In genomic region chr8:117862318-117862717, GRCm38 (mm10) we compare ENCODE assay signal across 19 mouse cellular contexts.
DNase-seq lines count a peak whose midpoint lies in the region; ATAC-seq and TF ChIP-seq lines count a peak whose summit lies in the region.
"Had no signal": no experiment of that assay in that cellular context is flagged by ENCODE, and none has a peak within 500 bp of the region (broad histone marks: within the 10 kb centered on the region; RNA-seq: fewer than 3 reads in every experiment).

No protein-coding gene starts in this region.

- no peak overlapping the region for H3K9ac ChIP-seq in CH12.LX (ENCODE audit: insufficient read depth, low read depth)
- H3K9ac ChIP-seq in hindbrain, embryonic 14.5 days, result no peak overlapping the region
- H3K9ac ChIP-seq: embryonic facial prominence, embryonic 15.5 days; neural tube, embryonic 12.5 days had no signal

- H3K27me3 ChIP-seq in CH12.LX (replicated peaks), result no peaks in the 10 kb centered on the region
- no peaks in the 10 kb centered on the region for H3K27me3 ChIP-seq in hindbrain, embryonic 14.5 days (ENCODE audit: control insufficient read depth, insufficient read depth, low read length)
- H3K27me3 ChIP-seq: neural tube, embryonic 12.5 days had no signal

- H3K79me2 ChIP-seq in CH12.LX (replicated peaks; ENCODE audit: control insufficient read depth, extremely low read depth, insufficient read depth, poor library complexity, severe bottlenecking), result no peaks in the 10 kb centered on the region

- ATAC-seq in hindbrain, embryonic 14.5 days (ENCODE audit: low FRiP score), result no peak
- ATAC-seq in erythroblast, adult 5-6 weeks (replicated peaks; ENCODE audit: low FRiP score, poor library complexity, severe bottlenecking), result no peak
- ATAC-seq: intestine, embryonic 16.5 days had no signal

- no peak for TF ChIP-seq EP300 in CH12.LX (IDR thresholded peaks at IDR 0.05; ENCODE audit: low read length)

- H3K4me2 ChIP-seq in CH12.LX (ENCODE audit: insufficient read depth, low read depth, poor library complexity, severe bottlenecking), result no peak overlapping the region
- H3K4me2 ChIP-seq in hindbrain, embryonic 14.5 days (replicated peaks), result no peak overlapping the region
- H3K4me2 ChIP-seq: embryonic facial prominence, embryonic 15.5 days; neural tube, embryonic 12.5 days had no signal

- H3K4me3 ChIP-seq in layer of hippocampus, adult 2 months, result no peak overlapping the region
- H3K4me3 ChIP-seq in CH12.LX (replicated peaks in 1 of 3; ENCODE audit: low read depth in 2 of 3, low read length in 2 of 3, poor library complexity in 1 of 3), result no peak overlapping the region
- no peak overlapping the region for H3K4me3 ChIP-seq in hindbrain, embryonic 14.5 days (replicated peaks; ENCODE audit: low read length)
- H3K4me3 ChIP-seq: embryonic facial prominence, embryonic 15.5 days; megakaryocyte, embryonic 14.5 days; neural tube, embryonic 12.5 days had no signal

- peak; percentile 18 to 29 for DNase-seq in cerebellum, postnatal 14 days
- no peak for DNase-seq in cerebellum, adult 9-10 months
- no peak for DNase-seq in layer of hippocampus, adult 2 months (ENCODE audit: low spot score in 2 of 2)
- no peak for DNase-seq in layer of hippocampus, adult 9-11 months
- peak; percentile 26 for DNase-seq in CH12.LX (ENCODE audit: extremely low read depth)
- peak; percentile 26 for DNase-seq in retina, embryonic 14.5 days (ENCODE audit: low spot score)
- DNase-seq in hindbrain, embryonic 14.5 days (ENCODE audit: low spot score), result no peak
- DNase-seq: adrenal gland, postnatal 25 days; cerebellum, adult 2 months; embryo, embryonic 11 days; heart, adult 11 months; kidney, postnatal 10 days; right cerebral cortex, postnatal 25 days; thymus, postnatal 25 days had no signal

- no peaks in the 10 kb centered on the region for H3K9me3 ChIP-seq in CH12.LX (replicated peaks; ENCODE audit: low read length)
- no peaks in the 10 kb centered on the region for H3K9me3 ChIP-seq in hindbrain, embryonic 14.5 days (ENCODE audit: control insufficient read depth, low read length)
- H3K9me3 ChIP-seq: embryonic facial prominence, embryonic 15.5 days; megakaryocyte, embryonic 14.5 days; neural tube, embryonic 12.5 days had no signal

- dilution Hi-C loops in CH12.LX (cut with MboI; ENCODE audit: extremely low pct_ligation_motif_present, extremely low pct_unique_long_range_greater_than_20kb, low sequenced_read_pairs), result no loop called here

- no peak for TF ChIP-seq POLR2A in CH12.LX (IDR thresholded peaks at IDR 0.05; ENCODE audit: low read depth, low read length)

- in situ Hi-C loops in CH12.LX (cut with MboI; ENCODE audit: low pct_ligation_motif_present, low pct_unique_long_range_greater_than_20kb, low sequenced_read_pairs), result loop anchor here (5.0 to 25.0 kb wide), 2 partner anchors 90 to 225 kb away; no protein-coding TSS in a partner anchor

- H3K4me1 ChIP-seq in CH12.LX (ENCODE audit: control insufficient read depth in 1 of 2, insufficient read depth in 2 of 2), result peaks cover 7 to 24% of the 10 kb centered on the region in 2 experiments
- peaks cover 11% of the 10 kb centered on the region; the same call in 1 of the 2 replicates for H3K4me1 ChIP-seq in hindbrain, embryonic 14.5 days (replicated peaks; ENCODE audit: control insufficient read depth, insufficient read depth, low read length)
- H3K4me1 ChIP-seq: embryonic facial prominence, embryonic 15.5 days had no signal

- peak; percentile 27 for TF ChIP-seq RAD21 in CH12.LX (IDR thresholded peaks at IDR 0.05; ENCODE audit: low read depth, low read length)

- WGBS in hindbrain, embryonic 14.5 days, result 83% methylated on average over 2 of the region's 2 CpGs

- peak; percentile 58 for TF ChIP-seq CTCF in layer of hippocampus, adult 2 months (conservative IDR thresholded peaks at IDR 0.05)
- TF ChIP-seq CTCF in CH12.LX (conservative IDR thresholded peaks at IDR 0.05 in 1 of 2, IDR thresholded peaks at IDR 0.05 in 1 of 2; ENCODE audit: low read depth in 2 of 2, low read length in 2 of 2), result peak in 1 of 2 experiments; percentile 58; a peak in 2 of 4 replicates

- no peaks in the 10 kb centered on the region for H3K36me3 ChIP-seq in CH12.LX (replicated peaks in 1 of 2; ENCODE audit: control insufficient read depth in 1 of 2, insufficient read depth in 1 of 2, low read length in 1 of 2)
- no peaks in the 10 kb centered on the region for H3K36me3 ChIP-seq in hindbrain, embryonic 14.5 days (replicated peaks; ENCODE audit: control insufficient read depth, insufficient read depth)
- H3K36me3 ChIP-seq: embryonic facial prominence, embryonic 15.5 days; neural tube, embryonic 12.5 days had no signal

- no peak overlapping the region for H3K27ac ChIP-seq in layer of hippocampus, adult 2 months
- no peak overlapping the region for H3K27ac ChIP-seq in CH12.LX (ENCODE audit: insufficient read depth, low read depth)
- H3K27ac ChIP-seq in hindbrain, embryonic 14.5 days, result no peak overlapping the region
- H3K27ac ChIP-seq: embryonic facial prominence, embryonic 15.5 days; neural tube, embryonic 12.5 days had no signal

TF ChIP-seq in CH12.LX, 34 proteins besides CTCF, POLR2A, EP300 and RAD21:
- TF ChIP-seq PAX5 (IDR thresholded peaks at IDR 0.05; ENCODE audit: low read length) (no peak), SMC3 (IDR thresholded peaks at IDR 0.05; ENCODE audit: low read depth, low read length) (peak; percentile 43), HCFC1 (IDR thresholded peaks at IDR 0.05; ENCODE audit: low read depth, low read length) (no peak)

Comparison
In these comparisons a context has a peak if more than half of its experiments do, and no peak if none do; other contexts are left out.
1. DNase-seq: peak in cerebellum, postnatal 14 days (2 of 2), CH12.LX (single experiment) and retina, embryonic 14.5 days (single experiment); none in cerebellum, adult 9-10 months (single experiment), layer of hippocampus, adult 2 months (0 of 2), layer of hippocampus, adult 9-11 months (single experiment) and hindbrain, embryonic 14.5 days (single experiment).